Mouse (Mus musculus) stomach, postnatal 0 days (tissue): ENCODE measurements around the gene Syngr1.

Experiments used
- CTCF ChIP-seq: IDR thresholded peaks from 2 replicates; pipeline ENCODE4 v1.5.1; 2016; ENCODE audit warnings: antibody characterized with exemption, low read depth, mild to moderate bottlenecking, moderate library complexity
- EP300 ChIP-seq: optimal IDR thresholded peaks from 2 replicates; pipeline ENCODE3; 2016; ENCODE audit warnings: antibody characterized with exemption

DNA sequence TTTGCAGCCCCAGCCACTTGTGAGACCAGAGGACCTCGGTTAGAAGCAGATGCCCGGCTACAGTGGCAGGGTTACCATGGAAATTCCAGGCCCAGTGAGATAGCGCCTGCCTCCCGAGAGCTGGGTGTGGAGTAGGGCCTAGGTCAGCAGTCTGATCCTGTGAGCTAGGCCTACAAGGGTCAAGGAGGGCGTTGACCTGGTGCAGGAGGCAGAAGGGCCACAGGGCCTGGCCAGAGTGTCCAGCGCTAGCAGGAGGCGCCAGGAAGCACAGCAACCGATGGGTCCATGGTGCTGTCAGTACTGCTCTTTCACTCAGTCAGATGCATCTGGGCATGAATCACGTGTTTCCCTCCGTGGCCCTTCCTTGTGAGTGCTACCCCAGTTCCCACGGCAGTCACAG, 62.6 kb downstream of the Syngr1 start:
- TF ChIP-seq CTCF (no peak), EP300 (no peak)
